Mouse (Mus musculus) lung, adult 2 months (tissue): ENCODE measurements around the gene Slc13a3. TPM values are rescaled to one million over a fixed set of nuclear protein-coding genes. Genes with fewer than 3 reads are reported as not detected.
A peak's percentile ranks its signal among the peaks of the same experiment; 100 is the strongest.

Experiments used
- DNase-seq: peaks from one replicate; pipeline ENCODE4 v3.0.0; 2022
- H3K4me1 ChIP-seq: fragments of 200-500 bp; 2 replicates; pipeline ENCODE4 v1.6.1; 2011; ENCODE audit warnings: low read length; ENCODE audit not compliant: control insufficient read depth, insufficient read depth
- H3K4me3 ChIP-seq: fragments of 200-500 bp; replicated peaks from 2 replicates; pipeline ENCODE3; 2011; ENCODE audit warnings: low read depth, mild to moderate bottlenecking, control low read depth, low read length; ENCODE audit errors: extremely low read depth
- CTCF ChIP-seq: fragments of 200-500 bp; IDR thresholded peaks from 2 replicates; pipeline ENCODE4 v1.5.1; 2011; ENCODE audit warnings: mild to moderate bottlenecking, low read length, control low read depth; ENCODE audit not compliant: insufficient read depth
- POLR2A ChIP-seq: fragments of 200-500 bp; IDR thresholded peaks from 2 replicates; pipeline ENCODE4 v1.6.1; 2011; ENCODE audit warnings: low read depth, mild to moderate bottlenecking, control low read depth, low read length, borderline replicate concordance; ENCODE audit errors: extremely low read depth
- WGBS: fragments of 180-500 bp; shearing (Covaris S2); methylation state at CpG from one replicate; pipeline ENCODE4 v1.1.7; 2018; 5-methylcytosine and 5-hydroxymethylcytosine counted together
- polyA plus RNA-seq: library from polyadenylated mRNA; depleted of rRNA; stranded (reverse); fragments of >200 nt; gene quantifications from 2 replicates; pipeline ENCODE4 v1.2.3, GENCODE M21; 2012

Slc13a3 gene
- polyA plus RNA-seq, 1 experiment: 3.1 TPM

- no peak for DNase-seq
- 84% methylated on average over 15 of the region's 15 CpGs for WGBS
- Histone ChIP-seq H3K4me3 (no peak overlapping the region), H3K4me1 (no peaks in the 10 kb centered on the region)
- TF ChIP-seq POLR2A (no peak), CTCF (no peak)
These were observed 74.8 kb downstream of the Slc13a3 start for GRCm38 (mm10) chr2:165398164-165398785.

- DNase-seq: peak; percentile 16
- Histone ChIP-seq H3K4me3 (no peak overlapping the region), H3K4me1 (no peaks in the 10 kb centered on the region)
- WGBS: 61% methylated on average over 23 of the region's 23 CpGs
- no peak for TF ChIP-seq CTCF
- no peak for TF ChIP-seq POLR2A
These were observed 75.4 kb downstream of the Slc13a3 start for GRCm38 (mm10) chr2:165397502-165398163.

- TF ChIP-seq POLR2A (no peak), CTCF (no peak)
- WGBS: 42% methylated on average over 20 of the region's 20 CpGs
- no peak for DNase-seq
- H3K4me1 ChIP-seq: no peaks in the 10 kb centered on the region
- no peak overlapping the region for H3K4me3 ChIP-seq
These were observed 76.1 kb downstream of the Slc13a3 start for GRCm38 (mm10) chr2:165396831-165397501.

- no peak for TF ChIP-seq POLR2A
- no peak for TF ChIP-seq CTCF
- no peaks in the 10 kb centered on the region for H3K4me1 ChIP-seq
- 89% methylated on average over 4 of the region's 4 CpGs for WGBS
- H3K4me3 ChIP-seq: no peak overlapping the region
- no peak for DNase-seq
These were observed 80.9 kb downstream of the Slc13a3 start for GRCm38 (mm10) chr2:165392156-165392555.

GRCm38 (mm10) chr2:165391561-165391960 lies 81.5 kb downstream of the Slc13a3 start:
- Histone ChIP-seq H3K4me1 (no peaks in the 10 kb centered on the region), H3K4me3 (no peak overlapping the region)
- TF ChIP-seq POLR2A: no peak
- peak; percentile 87 for TF ChIP-seq CTCF
- WGBS: 18% methylated on average over 8 of the region's 8 CpGs
- DNase-seq: no peak

GRCm38 (mm10) chr2:165389299-165389952 lies 83.6 kb downstream of the Slc13a3 start:
- no peaks in the 10 kb centered on the region for H3K4me1 ChIP-seq
- TF ChIP-seq POLR2A: no peak
- TF ChIP-seq CTCF: no peak
- WGBS: 63% methylated on average over 6 of the region's 6 CpGs

GRCm38 (mm10) chr2:165387844-165388495 lies 85.1 kb downstream of the Slc13a3 start, which contains the start of gene Zfp334:
Gene Zfp334, minus strand, starts transcription at chr2:165388259.
- WGBS: under 1% methylated on average over 40 of the region's 40 CpGs
- H3K4me3 ChIP-seq: peak within 1 kb of the TSS; percentile 67
- peak; percentile 61; the same call in 1 of the 2 replicates for TF ChIP-seq POLR2A
- TF ChIP-seq CTCF: no peak

More at GRCm38 (mm10) chr2:165389299-165389952, 83.6 kb downstream of the Slc13a3 start:
- no peak for DNase-seq
- H3K4me3 ChIP-seq: no peak overlapping the region

GRCm38 (mm10) chr2:165387370-165387769 lies 85.7 kb downstream of the Slc13a3 start:
- WGBS: 17% methylated on average over 4 of the region's 4 CpGs
- DNase-seq: no peak
- H3K4me1 ChIP-seq: no peaks in the 10 kb centered on the region
- H3K4me3 ChIP-seq: peak overlapping the region; percentile 67
- TF ChIP-seq CTCF: no peak
- no peak for TF ChIP-seq POLR2A

More at GRCm38 (mm10) chr2:165387844-165388495, 85.1 kb downstream of the Slc13a3 start, which contains the start of gene Zfp334:
- H3K4me1 ChIP-seq: no peaks in the 10 kb centered on the region
- peak; percentile 89 for DNase-seq

- no peak for DNase-seq
- Histone ChIP-seq H3K4me1 (no peaks in the 10 kb centered on the region), H3K4me3 (no peak overlapping the region)
- TF ChIP-seq CTCF: no peak
- TF ChIP-seq POLR2A: no peak
- WGBS: 95% methylated on average over 25 of the region's 25 CpGs
These were observed 93.0 kb downstream of the Slc13a3 start for GRCm38 (mm10) chr2:165380050-165380449.
